Comparison of ENCODE assay signal across 8 mouse cellular contexts in genomic region chr2:156613541-156614257, GRCm38 (mm10). TPM values are rescaled to one million over a fixed set of nuclear protein-coding genes. Genes with fewer than 3 reads are reported as not detected.
DNase-seq lines count a peak whose midpoint lies in the region; ATAC-seq and TF ChIP-seq lines count a peak whose summit lies in the region.

Gene Dlgap4, plus strand, starts transcription at chr2:156613705.

- 1% methylated on average over 98 of the region's 103 CpGs for WGBS in heart, embryonic 10.5 days
- WGBS in midbrain, embryonic 10.5 days = under 1% methylated on average over 83 of the region's 103 CpGs

- peaks cover 97% of the 10 kb centered on the region for H3K27me3 ChIP-seq in heart, embryonic 10.5 days (ENCODE audit: insufficient read depth, poor library complexity, severe bottlenecking)
- H3K27me3 ChIP-seq in midbrain, embryonic 10.5 days (ENCODE audit: low read depth, poor library complexity, severe bottlenecking) = peaks cover 79% of the 10 kb centered on the region

- H3K36me3 ChIP-seq in heart, embryonic 10.5 days = no peaks in the 10 kb centered on the region
- H3K36me3 ChIP-seq in midbrain, embryonic 10.5 days = no peaks in the 10 kb centered on the region

- peak; percentile 59 for DNase-seq in left cerebral cortex, adult 2 months (ENCODE audit: extremely low spot score in 1 of 2, low spot score in 2 of 2)
- no peak for DNase-seq in left cerebral cortex, adult 11 months (ENCODE audit: low spot score)
- DNase-seq in ZHBTc4 (ENCODE audit: low read depth, low spot score) = peak; percentile 49
- peak; percentile 76 for DNase-seq in embryo, embryonic 11 days
- no peak for DNase-seq in heart, embryonic 10.5 days (ENCODE audit: low spot score)
- peak; percentile 20 for DNase-seq in kidney, postnatal 14 days
- peak; percentile 63 for DNase-seq in midbrain, embryonic 10.5 days (ENCODE audit: low spot score)

- H3K9me3 ChIP-seq in heart, embryonic 10.5 days = no peaks in the 10 kb centered on the region
- no peaks in the 10 kb centered on the region for H3K9me3 ChIP-seq in midbrain, embryonic 10.5 days (replicated peaks)

- ATAC-seq in erythroid progenitor cell, adult 5-6 weeks (replicated peaks; ENCODE audit: low FRiP score, poor library complexity, severe bottlenecking) = no peak

- H3K4me1 ChIP-seq in heart, embryonic 10.5 days = peaks cover 25% of the 10 kb centered on the region
- peaks cover 36% of the 10 kb centered on the region for H3K4me1 ChIP-seq in midbrain, embryonic 10.5 days

- peak within 1 kb of the TSS; percentile 93 for H3K4me3 ChIP-seq in left cerebral cortex, adult 2 months
- peak within 1 kb of the TSS; percentile 78 for H3K4me3 ChIP-seq in heart, embryonic 10.5 days
- H3K4me3 ChIP-seq in midbrain, embryonic 10.5 days = peak within 1 kb of the TSS; percentile 73

- TF ChIP-seq CTCF in left cerebral cortex, adult 2 months (IDR thresholded peaks at IDR 0.05) = no peak

- intact Hi-C loops in left cerebral cortex, adult 2 months (cut with DNase I) = loop anchor here (1.0 to 2.0 kb wide), 4 partner anchors 32 to 92 kb away; no protein-coding TSS in a partner anchor

- peak within 1 kb of the TSS; percentile 97 for H3K27ac ChIP-seq in left cerebral cortex, adult 2 months
- H3K27ac ChIP-seq in heart, embryonic 10.5 days = peak within 1 kb of the TSS; percentile 49
- peak within 1 kb of the TSS; percentile 78 for H3K27ac ChIP-seq in midbrain, embryonic 10.5 days (replicated peaks)

RNA-seq across cellular contexts. Expression of gene Dlgap4, which starts in this region (rescaled TPM):
- total RNA-seq in left cerebral cortex, adult 2 months (2021) = 100 to 1,000 TPM; 248 to 254 TPM
- 71.6 and 95.7 TPM in 2 replicates for polyA plus RNA-seq in heart, embryonic 10.5 days (2016; fragmentation: Nextera tagmentation; extraction: Ambion mirVana)
- polyA plus RNA-seq in midbrain, embryonic 10.5 days (2016; fragmentation: Nextera tagmentation; extraction: Ambion mirVana) = 128 and 146 TPM in 2 replicates
- total RNA-seq in erythroid progenitor cell, adult 5-6 weeks (2015; ENCODE audit: low replicate concordance) = 8.0 and 10.1 TPM in 2 replicates
- total RNA-seq in erythroid progenitor cell, adult 5-6 weeks (2017; ENCODE audit: low replicate concordance) = 3.0 and 3.5 TPM in 2 replicates

Comparison
In these comparisons a context has a peak if more than half of its experiments do, and no peak if none do; other contexts are left out.
1. RNA of gene Dlgap4 (total RNA-seq): 248 to 254 TPM in left cerebral cortex, adult 2 months; 3.0 to 10.1 TPM in erythroid progenitor cell, adult 5-6 weeks; every median in the first group is over 10 times any median in the second.
2. DNase-seq: peak in left cerebral cortex, adult 2 months (2 of 2), ZHBTc4 (single experiment), embryo, embryonic 11 days (single experiment), kidney, postnatal 14 days (single experiment) and midbrain, embryonic 10.5 days (single experiment); none in left cerebral cortex, adult 11 months (single experiment) and heart, embryonic 10.5 days (single experiment).
3. Peak in every context shown above with its lines, with median percentiles within 50 percentile points of each other: H3K27ac ChIP-seq and H3K4me3 ChIP-seq.